Mouse (Mus musculus) C2C12 (cell line): ENCODE data around the gene Cat. TPM values are rescaled to one million over a fixed set of nuclear protein-coding genes. Genes with fewer than 3 reads are reported as not detected.

ENCODE experiments used
- H3K27me3 ChIP-seq: one replicate; pipeline ENCODE4 v1.6.1; 2011; ENCODE audit not compliant: control insufficient read depth, insufficient read depth, insufficient read length
- H3K36me3 ChIP-seq: one replicate; pipeline ENCODE4 v1.6.1; 2011; ENCODE audit not compliant: control insufficient read depth, insufficient read depth
- H3K4me3 ChIP-seq: one replicate; pipeline ENCODE4 v1.5.1; 2011; ENCODE audit warnings: mild to moderate bottlenecking, control low read depth; ENCODE audit not compliant: poor library complexity, insufficient read depth, severe bottlenecking
- H3K79me2 ChIP-seq: one replicate; pipeline ENCODE4 v1.6.1; 2011; ENCODE audit not compliant: control insufficient read depth, insufficient read depth
- H3K79me3 ChIP-seq: one replicate; pipeline ENCODE4 v1.6.1; 2011; ENCODE audit warnings: low read depth, control low read depth
- H3ac ChIP-seq: one replicate; pipeline ENCODE3; 2011; ENCODE audit warnings: low read depth; ENCODE audit not compliant: control insufficient read depth, insufficient read length
- CEBPB ChIP-seq: IDR thresholded peaks from one replicate; pipeline ENCODE4 v1.6.1; 2011; ENCODE audit warnings: low read depth, mild to moderate bottlenecking, control low read depth, moderate library complexity
- CTCF ChIP-seq: IDR thresholded peaks from one replicate; pipeline ENCODE4 v1.5.1; 2011; ENCODE audit not compliant: control insufficient read depth, insufficient read depth, insufficient read length
- FOSL1 ChIP-seq: IDR thresholded peaks from one replicate; pipeline ENCODE4 v1.8.0; 2011; ENCODE audit warnings: mild to moderate bottlenecking, low read length; ENCODE audit not compliant: poor library complexity, insufficient read depth, severe bottlenecking
- MAX ChIP-seq: IDR thresholded peaks from one replicate; pipeline ENCODE4 v1.6.1; 2011; ENCODE audit warnings: mild to moderate bottlenecking, control low read depth
- MYOD1 ChIP-seq: IDR thresholded peaks from one replicate; pipeline ENCODE4 v1.6.1; 2011; ENCODE audit warnings: low read depth; ENCODE audit not compliant: control insufficient read depth, insufficient read length
- MYOG ChIP-seq: IDR thresholded peaks from one replicate; pipeline ENCODE4 v1.6.1; 2011; ENCODE audit not compliant: control insufficient read depth, insufficient read length; ENCODE audit errors: extremely low read depth
- USF1 ChIP-seq: IDR thresholded peaks from one replicate; pipeline ENCODE4 v1.6.1; 2011; ENCODE audit warnings: low read depth, mild to moderate bottlenecking, control low read depth, moderate library complexity
- polyA plus RNA-seq: library from polyadenylated mRNA; unstranded; fragments of >200 nt; fragmentation: generic; extraction: Trizol; gene quantifications from one replicate; pipeline ENCODE4 v1.2.1, GENCODE M21; 2012; ENCODE audit warnings: missing spikeins

Cat gene
- polyA plus RNA-seq, 1 experiment: 14.5 TPM

GRCm38 (mm10) chr2:103464524-103464923 lies 20.4 kb downstream of the Cat start:
- H3K79me2 ChIP-seq: no peaks in the 10 kb centered on the region
- no peak overlapping the region for H3K4me3 ChIP-seq
- TF ChIP-seq CEBPB: no peak
- no peak for TF ChIP-seq MYOG
- peak; percentile 73 for TF ChIP-seq MYOD1
- TF ChIP-seq USF1: no peak
- peak; percentile 7 for TF ChIP-seq FOSL1
- TF ChIP-seq MAX: peak; percentile 39
- no peak for TF ChIP-seq CTCF
- peaks cover 33% of the 10 kb centered on the region for H3K36me3 ChIP-seq
- no peaks in the 10 kb centered on the region for H3K27me3 ChIP-seq
- H3K79me3 ChIP-seq: no peaks in the 10 kb centered on the region
- no peak overlapping the region for H3ac ChIP-seq

- Histone ChIP-seq H3K27me3 (no peaks in the 10 kb centered on the region), H3K4me3 (no peak overlapping the region), H3K79me3 (no peaks in the 10 kb centered on the region), H3K36me3 (peaks cover 34% of the 10 kb centered on the region), H3K79me2 (no peaks in the 10 kb centered on the region), H3ac (no peak overlapping the region)
- no peak for TF ChIP-seq MYOG
Measured at GRCm38 (mm10) chr2:103462746-103463145, 22.2 kb downstream of the Cat start.

DNA sequence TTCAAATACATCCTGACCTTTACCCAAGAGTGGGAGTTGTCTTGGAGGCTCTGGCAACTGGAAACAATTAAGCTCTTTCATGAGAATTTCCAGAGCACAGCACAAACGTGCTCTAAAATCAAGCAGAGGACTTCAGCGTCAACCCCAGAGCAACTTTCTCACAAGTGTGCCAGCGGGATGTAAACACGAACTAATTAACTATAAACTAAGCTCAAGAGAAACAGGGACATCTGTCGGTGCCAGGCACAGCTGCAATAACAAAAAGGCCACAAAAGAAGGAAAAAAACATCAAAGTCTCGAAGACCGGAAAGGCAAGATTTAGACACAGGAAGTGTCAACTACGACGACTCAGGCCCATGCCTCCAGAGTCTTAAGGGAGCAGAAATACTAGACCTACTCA lies 23.2 kb downstream of the Cat start:
- Histone ChIP-seq H3K79me3 (no peaks in the 10 kb centered on the region), H3K36me3 (peaks cover 28% of the 10 kb centered on the region), H3ac (no peak overlapping the region), H3K79me2 (no peaks in the 10 kb centered on the region), H3K4me3 (no peak overlapping the region), H3K27me3 (no peaks in the 10 kb centered on the region)
- TF ChIP-seq MYOG: no peak
- no peak for TF ChIP-seq MYOD1
- no peak for TF ChIP-seq CEBPB
- no peak for TF ChIP-seq FOSL1

DNA sequence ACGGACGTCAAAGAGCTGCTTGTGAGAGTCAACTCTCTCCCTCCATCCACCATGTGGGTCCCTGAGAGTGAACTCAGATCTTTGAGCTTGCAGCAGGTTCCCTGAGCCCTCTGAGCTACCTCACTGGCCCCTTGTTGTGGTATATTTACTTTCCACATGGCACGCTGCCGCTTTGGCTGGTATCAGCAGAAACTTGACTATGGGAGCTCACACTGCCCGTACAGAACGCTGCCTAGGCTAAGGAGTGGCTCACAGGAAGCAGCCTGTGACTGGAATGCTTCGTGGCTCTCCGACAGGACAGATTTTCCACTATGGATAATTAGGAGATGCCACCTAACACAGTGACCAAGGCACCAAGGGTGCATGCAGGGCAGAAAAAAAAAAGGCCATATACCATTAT lies 23.8 kb downstream of the Cat start:
- Histone ChIP-seq H3K27me3 (no peaks in the 10 kb centered on the region), H3K4me3 (no peak overlapping the region), H3ac (no peak overlapping the region), H3K79me3 (no peaks in the 10 kb centered on the region), H3K79me2 (no peaks in the 10 kb centered on the region), H3K36me3 (peaks cover 31% of the 10 kb centered on the region)
- TF ChIP-seq CTCF (no peak), MAX (no peak), FOSL1 (no peak), MYOD1 (no peak), CEBPB (no peak), MYOG (no peak), USF1 (no peak)

DNA sequence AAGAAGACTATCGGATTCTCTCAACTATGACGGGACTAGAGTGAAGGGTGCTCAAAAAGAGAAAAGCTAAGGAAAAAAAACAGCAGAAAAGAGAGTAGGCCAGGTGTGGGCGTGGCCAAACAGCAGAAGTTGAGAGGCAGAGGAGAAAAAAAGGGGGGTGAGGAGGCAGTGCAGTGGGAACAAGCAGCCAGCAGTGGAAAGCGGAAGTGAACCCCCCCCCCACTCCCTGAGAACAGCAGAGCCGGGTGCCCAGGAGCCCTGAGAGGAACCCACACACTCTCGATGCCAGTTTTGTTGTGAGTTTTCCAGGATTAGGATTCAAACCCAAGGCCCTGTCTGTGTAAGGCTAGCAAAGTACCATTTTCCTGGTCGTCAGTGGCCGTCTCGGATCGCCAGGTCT lies 25.9 kb downstream of the Cat start:
- TF ChIP-seq CEBPB (no peak), FOSL1 (no peak), MYOD1 (no peak), CTCF (no peak), MAX (no peak), USF1 (no peak), MYOG (no peak)
- Histone ChIP-seq H3K79me2 (no peaks in the 10 kb centered on the region), H3K36me3 (peaks cover 45% of the 10 kb centered on the region), H3ac (no peak overlapping the region), H3K27me3 (no peaks in the 10 kb centered on the region), H3K4me3 (no peak overlapping the region), H3K79me3 (no peaks in the 10 kb centered on the region)

GRCm38 (mm10) chr2:103457628-103458027 lies 27.3 kb downstream of the Cat start:
- no peak overlapping the region for H3ac ChIP-seq
- peaks cover 48% of the 10 kb centered on the region for H3K36me3 ChIP-seq
- no peaks in the 10 kb centered on the region for H3K79me3 ChIP-seq
- H3K27me3 ChIP-seq: no peaks in the 10 kb centered on the region
- H3K79me2 ChIP-seq: no peaks in the 10 kb centered on the region
- no peak overlapping the region for H3K4me3 ChIP-seq
- TF ChIP-seq MYOG (no peak), CEBPB (no peak), MAX (no peak), CTCF (no peak), USF1 (no peak), MYOD1 (no peak), FOSL1 (no peak)
